Mouse (Mus musculus): Measurements from ENCODE around the gene Otop3.

The Otop3 gene

DNA sequence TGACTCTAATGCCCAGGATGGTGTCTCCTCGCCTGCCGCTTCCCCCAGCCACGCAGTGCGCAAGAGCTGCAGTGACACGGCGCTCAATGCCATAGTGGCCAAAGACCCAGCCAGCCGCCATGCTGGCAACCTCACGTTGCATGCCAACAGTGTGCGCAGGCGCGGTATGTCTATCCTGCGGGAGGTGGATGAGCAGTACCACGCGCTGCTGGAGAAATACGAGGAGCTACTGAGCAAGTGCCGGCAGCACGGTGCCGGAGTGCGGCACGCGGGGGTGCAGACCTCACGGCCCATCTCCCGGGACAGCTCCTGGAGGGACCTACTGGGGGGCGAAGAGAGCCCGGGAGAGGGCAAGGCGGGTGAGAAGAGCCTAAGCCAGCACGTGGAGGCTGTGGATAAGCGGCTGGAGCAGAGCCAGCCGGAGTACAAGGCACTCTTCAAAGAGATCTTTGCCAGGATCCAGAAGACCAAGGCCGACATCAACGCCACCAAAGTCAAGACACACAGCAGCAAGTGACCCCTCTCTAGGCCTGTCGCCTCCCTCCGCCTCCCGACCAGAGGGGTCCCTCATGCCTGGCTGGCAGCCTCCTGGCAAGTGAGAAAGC lies 59.3 kb downstream of the Otop3 start:
- DNase-seq (ENCODE audit: low read depth, low spot score), result no peak
